Comparison of ENCODE assay signal across 13 mouse cellular contexts in the genomic region with DNA sequence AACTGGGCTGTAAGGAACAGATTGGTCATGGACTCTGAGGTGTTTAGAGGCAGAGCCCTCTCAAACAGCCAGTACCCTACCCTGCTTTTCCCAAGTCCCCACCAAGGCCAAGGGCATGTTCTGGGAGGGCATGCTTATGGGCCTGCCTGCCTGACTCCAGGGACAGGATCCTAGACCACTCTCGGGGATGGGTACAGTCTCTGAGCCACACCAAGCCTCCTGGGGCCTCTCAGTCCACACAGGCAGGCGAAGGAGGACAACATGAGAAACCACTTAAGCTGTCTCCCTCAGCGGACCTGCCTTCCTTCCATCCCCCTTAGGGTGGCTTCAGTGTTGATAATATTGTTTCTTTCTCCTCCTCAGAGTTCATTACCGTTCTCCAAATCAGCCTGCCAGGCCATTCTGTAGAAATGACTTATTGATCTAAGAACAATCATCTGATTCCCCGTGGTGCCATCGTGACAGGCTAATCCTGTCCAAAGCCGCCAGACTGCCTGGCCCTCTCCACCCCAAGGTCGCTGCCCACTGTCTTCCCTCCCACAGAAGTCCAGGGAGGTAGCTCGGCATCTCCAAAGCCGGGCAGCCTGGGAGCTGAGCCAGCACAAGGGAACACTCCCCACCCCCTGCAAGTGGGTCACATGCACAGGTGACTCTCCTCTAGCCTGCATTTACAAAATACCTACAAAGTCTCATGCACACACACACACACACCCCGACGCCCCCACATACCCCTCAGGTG. TPM values are rescaled to one million over a fixed set of nuclear protein-coding genes. Genes with fewer than 3 reads are reported as not detected.
DNase-seq lines count a peak whose midpoint lies in the region; ATAC-seq lines count a peak whose summit lies in the region.
"Had no signal": no experiment of that assay in that cellular context is flagged by ENCODE, and none has a peak within 500 bp of the region (broad histone marks: within the 10 kb centered on the region; RNA-seq: fewer than 3 reads in every experiment).

No protein-coding gene starts in this region.

- ATAC-seq in megakaryocyte progenitor cell, adult 5-6 weeks (replicated peaks; ENCODE audit: poor library complexity), result no peak
- ATAC-seq: forebrain, embryonic 14.5 days; intestine, postnatal 0 days had no signal

- DNase-seq in ovary, adult 18-20 months (ENCODE audit: low spot score), result peak; percentile 54
- no peak for DNase-seq in ovary, postnatal 10 days (ENCODE audit: low spot score)
- DNase-seq in cerebellum, postnatal 25 days, result peak; percentile 82 to 88
- peak; percentile 65 to 83 for DNase-seq in kidney, postnatal 25 days
- DNase-seq in spleen, adult 12 weeks (ENCODE audit: low spot score), result no peak
- no peak for DNase-seq in thymus, postnatal 14 days
- DNase-seq: heart, adult 2 months; lung, embryonic 14.5 days; spleen, adult 18-20 months had no signal

RNA-seq across cellular contexts. Expression of gene Shf, which starts 14.6 kb away (rescaled TPM):
- total RNA-seq in megakaryocyte progenitor cell, adult 5-6 weeks (2015), result 2.2 and 3.7 TPM in 2 replicates
- 2.1 and 2.4 TPM in 2 replicates for total RNA-seq in megakaryocyte progenitor cell, adult 5-6 weeks (2017)

RNA-seq across cellular contexts. Expression of gene Duox1, which starts 38.9 kb away (rescaled TPM):
- not detected in 2 replicates for total RNA-seq in megakaryocyte progenitor cell, adult 5-6 weeks (2015)
- not detected in 2 replicates for total RNA-seq in megakaryocyte progenitor cell, adult 5-6 weeks (2017)

RNA-seq across cellular contexts. Expression of gene Duoxa1, which starts 40.8 kb away (rescaled TPM):
- total RNA-seq in megakaryocyte progenitor cell, adult 5-6 weeks (2015), result not detected in 2 replicates
- total RNA-seq in megakaryocyte progenitor cell, adult 5-6 weeks (2017), result not detected in 2 replicates
- total RNA-seq: left cerebral cortex, postnatal 25 days had no signal

RNA-seq across cellular contexts. Expression of gene Duoxa2, which starts 55.7 kb away (rescaled TPM):
- not detected in 2 replicates for total RNA-seq in megakaryocyte progenitor cell, adult 5-6 weeks (2015)
- total RNA-seq in megakaryocyte progenitor cell, adult 5-6 weeks (2017), result not detected in 2 replicates
- total RNA-seq: left cerebral cortex, postnatal 25 days had no signal

RNA-seq across cellular contexts. Expression of gene Duox2, which starts 56.1 kb away (rescaled TPM):
- not detected in 2 replicates for total RNA-seq in megakaryocyte progenitor cell, adult 5-6 weeks (2015)
- not detected in 2 replicates for total RNA-seq in megakaryocyte progenitor cell, adult 5-6 weeks (2017)

Comparison
In these comparisons a context has a peak if more than half of its experiments do, and no peak if none do; other contexts are left out.
1. DNase-seq: peak in ovary, adult 18-20 months (single experiment), cerebellum, postnatal 25 days (2 of 2) and kidney, postnatal 25 days (2 of 2); none in ovary, postnatal 10 days (single experiment), spleen, adult 12 weeks (single experiment) and thymus, postnatal 14 days (single experiment).